Mouse (Mus musculus): ENCODE data around the gene Micu1. TPM values are rescaled to one million over a fixed set of nuclear protein-coding genes. Genes with fewer than 3 reads are reported as not detected.
A peak's percentile ranks its signal among the peaks of the same experiment; 100 is the strongest.

Micu1 gene
- polyA plus RNA-seq, 1 experiment from 2014 or later: 87.9 TPM

DNA sequence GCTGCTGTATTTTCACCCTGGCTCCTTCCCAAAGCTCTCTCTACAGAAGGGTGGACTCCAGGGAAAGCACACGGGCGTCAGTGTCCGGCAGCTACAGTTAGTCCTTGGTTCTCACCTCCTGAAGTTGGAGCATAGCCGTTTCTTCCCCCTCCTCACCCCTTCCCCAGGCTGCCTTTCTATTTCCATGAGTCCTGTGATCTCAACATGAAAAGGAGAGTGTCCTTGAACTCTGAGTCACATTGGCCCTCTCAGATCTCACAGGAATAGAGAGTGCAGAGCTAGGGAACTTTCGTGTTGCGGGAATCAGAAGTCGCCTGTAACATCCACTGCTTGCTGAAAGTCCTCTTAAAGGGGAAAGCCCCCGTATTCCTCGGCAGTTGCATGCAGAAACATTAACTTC lies 116.9 kb downstream of the Micu1 start:
- Histone ChIP-seq H3K4me2 (no peak overlapping the region), H3K4me1 (replicated peaks) (0 out of 2 replicates have a peak, but pooled peaks cover 3% of the 10 kb centered on the region), H3K27ac (replicated peaks) (no peak overlapping the region), H3K36me3 (no peaks in the 10 kb centered on the region), H3K4me3 (no peak overlapping the region), H3K9ac (no peak overlapping the region), H3K9me3 (no peaks in the 10 kb centered on the region), H3K27me3 (no peaks in the 10 kb centered on the region)
- ATAC-seq (ENCODE audit: low read depth): no peak
- WGBS: 85% methylated on average over 9 of the region's 9 CpGs

DNA sequence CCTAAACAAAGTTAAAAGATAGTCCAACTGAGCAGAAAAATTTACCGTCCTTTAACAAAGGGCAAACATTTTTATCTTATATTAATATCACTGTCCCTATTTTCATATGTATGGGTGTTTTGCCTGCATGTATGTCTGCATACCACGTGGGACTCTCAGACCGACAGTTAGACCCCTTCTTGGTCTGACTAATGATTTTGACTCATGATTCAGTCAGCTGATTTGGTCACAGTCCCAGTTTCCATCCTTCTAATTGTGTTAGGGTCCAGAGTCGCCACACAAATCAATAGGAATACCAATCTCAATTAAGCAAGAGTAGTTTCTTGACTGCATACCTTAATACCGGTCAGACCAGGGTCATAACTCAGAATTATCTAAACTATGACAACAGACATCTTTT lies 118.6 kb downstream of the Micu1 start:
- H3K4me1 ChIP-seq (replicated peaks): 0 out of 2 replicates have a peak, but pooled peaks cover 3% of the 10 kb centered on the region
- no peaks in the 10 kb centered on the region for H3K27me3 ChIP-seq
- no peaks in the 10 kb centered on the region for H3K36me3 ChIP-seq
- no peak overlapping the region for H3K4me3 ChIP-seq
- 90% methylated on average over 5 of the region's 5 CpGs for WGBS
- no peak for ATAC-seq (ENCODE audit: low read depth)
- H3K9ac ChIP-seq: no peak overlapping the region
- no peak overlapping the region for H3K27ac ChIP-seq (replicated peaks)
- no peaks in the 10 kb centered on the region for H3K9me3 ChIP-seq
- H3K4me2 ChIP-seq: no peak overlapping the region

DNA sequence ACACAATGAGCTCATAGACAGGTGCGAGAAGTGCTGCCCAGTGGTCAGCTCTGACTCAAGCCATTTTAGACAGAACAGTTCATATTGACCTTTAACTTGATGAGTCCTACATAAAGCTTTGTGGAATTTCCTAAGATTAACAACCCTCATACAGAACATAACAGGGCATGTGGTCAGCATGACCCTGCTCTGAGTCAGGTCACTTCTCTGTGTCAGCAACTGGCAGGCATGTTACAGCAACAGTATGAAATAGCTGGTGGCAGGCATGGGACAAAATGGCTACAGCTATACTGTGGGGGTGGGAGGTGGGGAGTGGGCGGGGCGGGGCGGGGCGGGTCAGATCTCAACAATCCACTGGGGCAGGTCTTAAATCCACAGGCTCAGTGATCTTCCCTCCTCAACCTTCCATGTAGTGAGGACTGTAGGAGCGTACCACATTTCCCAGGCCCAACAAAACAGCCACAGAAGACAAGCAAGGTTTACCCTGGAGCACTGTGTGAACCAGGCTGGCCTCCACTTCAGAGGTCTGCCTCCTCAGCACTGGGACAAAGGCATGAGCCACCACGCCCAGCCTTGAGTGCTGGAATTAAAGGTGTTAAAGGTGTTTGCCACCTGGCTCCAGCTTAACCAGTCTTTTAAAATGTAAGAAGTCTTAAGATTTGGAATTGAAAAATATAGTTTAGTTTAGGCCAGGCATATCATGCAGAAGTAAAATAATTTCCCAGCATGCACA lies 119.2 kb downstream of the Micu1 start:
- no peaks in the 10 kb centered on the region for H3K36me3 ChIP-seq
- 86% methylated on average over 7 of the region's 7 CpGs for WGBS
- no peak overlapping the region for H3K27ac ChIP-seq (replicated peaks)
- H3K9ac ChIP-seq: no peak overlapping the region
- H3K4me2 ChIP-seq: no peak overlapping the region
- no peaks in the 10 kb centered on the region for H3K4me1 ChIP-seq (replicated peaks)
- ATAC-seq (ENCODE audit: low read depth): no peak
- H3K9me3 ChIP-seq: no peaks in the 10 kb centered on the region
- no peaks in the 10 kb centered on the region for H3K27me3 ChIP-seq
- H3K4me3 ChIP-seq: no peak overlapping the region

DNA sequence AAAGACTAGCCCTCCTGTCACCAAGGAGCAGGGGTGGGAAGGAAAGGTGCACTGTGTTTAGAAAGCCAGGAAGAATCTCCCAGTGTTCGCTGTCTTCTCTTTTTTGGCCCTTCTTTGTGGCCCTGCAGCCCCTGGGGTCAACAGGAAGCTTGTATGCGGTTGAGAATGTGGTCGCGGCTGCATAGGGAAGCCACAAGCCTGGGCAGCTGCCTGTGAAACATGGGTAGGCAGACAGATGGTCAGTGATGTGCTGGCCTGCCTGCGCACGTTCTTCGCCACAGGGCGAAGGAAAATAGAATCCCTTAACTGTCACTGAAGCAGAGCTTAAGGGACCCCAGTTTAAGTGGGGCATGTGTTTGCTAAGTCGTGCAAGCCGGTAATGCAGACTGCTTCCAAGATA lies 120.6 kb downstream of the Micu1 start:
- no peak overlapping the region for H3K4me3 ChIP-seq
- H3K27ac ChIP-seq (replicated peaks): no peak overlapping the region
- H3K4me1 ChIP-seq (replicated peaks): no peaks in the 10 kb centered on the region
- no peak for ATAC-seq (ENCODE audit: low read depth)
- H3K9me3 ChIP-seq: no peaks in the 10 kb centered on the region; the same call in 1 of the 2 replicates
- WGBS: 72% methylated on average over 10 of the region's 10 CpGs
- H3K36me3 ChIP-seq: peaks cover 11% of the 10 kb centered on the region
- no peaks in the 10 kb centered on the region for H3K27me3 ChIP-seq
- no peak overlapping the region for H3K4me2 ChIP-seq
- H3K9ac ChIP-seq: no peak overlapping the region

DNA sequence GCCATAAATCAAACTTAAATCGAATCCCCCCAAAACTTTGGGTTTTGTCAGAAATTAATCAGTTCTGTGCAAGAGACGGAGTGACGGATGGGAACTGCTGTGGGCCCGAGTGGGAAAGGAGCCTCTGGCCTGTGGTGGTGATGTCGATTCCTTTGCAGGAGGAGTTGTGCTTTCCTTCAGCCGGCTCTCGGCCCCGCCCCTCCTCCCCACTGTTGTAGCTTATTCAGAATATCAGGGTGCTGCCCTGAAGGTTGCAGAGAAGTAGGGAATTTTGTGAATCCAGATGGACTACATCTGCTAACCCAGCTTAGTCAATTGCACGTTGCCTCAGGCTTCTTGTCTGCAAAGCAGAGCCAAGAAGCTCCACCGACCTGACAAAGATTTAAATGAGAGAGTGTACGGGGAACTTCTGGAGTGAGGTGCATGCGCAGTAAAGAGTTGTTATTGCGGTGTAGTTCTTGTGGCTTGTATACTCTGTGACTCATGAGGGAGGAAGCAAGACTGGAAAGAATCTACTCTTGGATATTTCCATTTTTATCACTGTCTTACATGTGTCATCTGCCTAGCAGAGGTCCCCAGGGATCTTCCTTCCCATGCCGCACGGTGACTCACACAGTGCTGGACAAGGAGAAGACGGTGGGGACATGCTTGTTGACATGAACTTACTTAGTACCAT lies 123.0 kb downstream of the Micu1 start:
- WGBS: 78% methylated on average over 16 of the region's 16 CpGs
- Histone ChIP-seq H3K36me3 (peaks cover 32% of the 10 kb centered on the region), H3K9me3 (peaks cover 3% of the 10 kb centered on the region; the same call in 1 of the 2 replicates), H3K27me3 (no peaks in the 10 kb centered on the region), H3K4me3 (no peak overlapping the region), H3K27ac (replicated peaks) (no peak overlapping the region), H3K9ac (no peak overlapping the region), H3K4me1 (replicated peaks) (no peaks in the 10 kb centered on the region), H3K4me2 (no peak overlapping the region)
- ATAC-seq (ENCODE audit: low read depth): no peak

DNA sequence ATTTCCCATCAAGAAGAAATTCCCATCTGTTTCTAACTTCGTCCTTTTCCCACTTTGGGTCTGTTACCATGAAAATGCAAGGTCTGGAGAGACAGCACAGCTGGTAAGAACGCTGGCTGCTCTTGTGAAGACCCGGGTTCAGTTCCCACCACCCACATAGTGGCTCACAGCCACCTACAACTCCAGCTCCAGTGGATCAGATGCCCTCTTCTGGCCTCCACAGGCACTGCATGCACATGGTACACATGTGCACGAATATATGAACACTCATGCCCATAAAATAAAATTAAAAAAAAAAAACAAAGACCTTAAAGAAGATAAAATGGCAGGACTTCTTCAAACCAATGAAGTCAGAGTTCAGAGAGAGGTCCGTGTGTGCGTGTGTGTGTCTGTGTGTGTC lies 127.6 kb downstream of the Micu1 start:
- Histone ChIP-seq H3K36me3 (peaks cover 47% of the 10 kb centered on the region), H3K4me3 (no peak overlapping the region), H3K27me3 (no peaks in the 10 kb centered on the region), H3K4me1 (replicated peaks) (no peaks in the 10 kb centered on the region), H3K9me3 (peaks cover 3% of the 10 kb centered on the region; the same call in 1 of the 2 replicates), H3K4me2 (no peak overlapping the region), H3K27ac (replicated peaks) (no peak overlapping the region), H3K9ac (no peak overlapping the region)
- whole genome bisulfite sequencing: 94% methylated on average over 6 of the region's 6 CpGs
- no peak for ATAC-seq (ENCODE audit: low read depth)

DNA sequence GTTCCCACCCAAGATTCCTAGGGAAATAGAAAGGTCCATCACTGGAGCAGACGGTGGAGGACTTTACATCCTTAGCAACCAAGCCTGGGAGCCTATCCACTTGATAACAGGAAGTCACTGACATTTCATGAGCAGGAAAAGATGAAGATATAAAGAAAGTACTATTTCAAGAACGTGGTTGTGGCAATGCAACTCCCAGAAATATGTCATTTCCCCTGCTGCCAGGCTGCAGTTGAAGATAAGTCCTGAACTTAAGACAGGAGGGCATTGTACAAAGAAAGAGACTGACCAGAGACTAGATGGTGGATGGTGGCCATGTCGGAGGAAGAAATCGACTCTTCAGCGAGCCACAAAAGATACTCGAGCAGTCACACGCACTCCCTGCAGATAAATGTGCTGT lies 129.7 kb downstream of the Micu1 start:
- Histone ChIP-seq H3K27ac (replicated peaks) (no peak overlapping the region), H3K36me3 (peaks cover 46% of the 10 kb centered on the region), H3K4me3 (no peak overlapping the region), H3K9me3 (peaks cover 3% of the 10 kb centered on the region; the same call in 1 of the 2 replicates), H3K9ac (no peak overlapping the region), H3K27me3 (no peaks in the 10 kb centered on the region), H3K4me2 (no peak overlapping the region), H3K4me1 (replicated peaks) (no peaks in the 10 kb centered on the region)
- WGBS: 89% methylated on average over 7 of the region's 7 CpGs
- ATAC-seq (ENCODE audit: low read depth): no peak

DNA sequence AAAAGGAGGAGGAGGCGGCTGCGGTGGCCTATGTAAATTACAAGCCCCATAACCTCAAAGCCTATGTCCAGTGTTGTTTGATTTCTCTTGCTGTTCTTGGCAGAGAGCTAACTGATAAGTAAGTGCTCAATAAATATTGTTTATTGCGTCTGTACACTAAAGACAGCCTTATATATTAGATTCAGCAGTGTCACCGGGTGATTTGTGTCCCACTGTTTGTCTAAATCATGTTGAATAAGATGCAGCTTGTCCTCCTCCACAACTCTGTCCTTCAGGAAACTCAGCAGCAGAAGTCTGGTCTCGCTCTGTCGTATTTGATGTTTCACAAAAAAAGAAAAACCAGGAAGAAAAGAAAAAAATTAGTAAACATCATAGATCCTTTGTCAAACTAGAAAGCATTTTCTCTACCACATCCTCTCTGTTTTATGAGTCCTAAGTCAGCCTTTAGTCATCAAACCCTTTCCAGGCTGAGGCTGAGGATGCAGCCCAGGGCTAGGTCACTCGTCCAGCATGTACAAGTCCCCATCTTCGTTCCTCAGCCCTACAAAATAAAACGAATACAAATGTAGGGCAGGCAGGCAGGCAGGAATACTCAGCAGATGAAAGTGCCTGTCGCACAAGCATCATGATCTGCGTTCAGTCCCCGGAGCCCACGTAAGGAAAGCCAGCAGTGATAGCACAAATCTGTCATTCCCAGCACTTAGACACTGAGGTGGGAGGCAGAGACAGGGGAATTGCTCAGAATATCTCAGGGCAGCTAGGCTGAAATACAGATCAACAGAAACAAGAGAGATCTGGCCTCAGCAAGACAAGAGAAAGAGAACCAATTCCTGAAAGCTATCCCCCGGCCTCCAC lies 133.3 kb downstream of the Micu1 start:
- peak overlapping the region; percentile 43 for H3K27ac ChIP-seq (replicated peaks)
- 82% methylated on average over 14 of the region's 14 CpGs for WGBS
- H3K4me2 ChIP-seq: no peak overlapping the region

DNA sequence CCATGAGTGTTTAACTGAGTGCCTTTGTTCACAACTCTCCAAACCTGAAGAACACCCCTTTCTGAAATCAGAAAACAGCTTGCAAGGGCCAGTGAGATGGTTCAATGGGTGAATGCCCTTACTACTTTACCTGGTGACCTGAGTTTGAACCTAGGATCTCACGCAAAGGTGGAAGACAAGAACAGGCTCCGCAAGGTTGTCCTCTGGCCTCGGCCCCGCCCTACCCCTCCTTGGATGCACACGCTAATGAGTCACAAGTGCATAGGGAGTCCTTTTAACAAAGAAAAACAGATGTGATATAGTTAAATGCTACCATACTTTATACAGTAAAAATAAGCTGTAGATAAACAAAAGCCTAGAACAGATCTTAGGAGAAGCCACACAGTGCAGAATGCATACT lies 135.2 kb downstream of the Micu1 start:
- 95% methylated on average over 5 of the region's 5 CpGs for WGBS

More for the DNA sequence above, 133.3 kb downstream of the Micu1 start:
- H3K36me3 ChIP-seq: peaks cover 15% of the 10 kb centered on the region
- no peaks in the 10 kb centered on the region for H3K27me3 ChIP-seq
- no peak overlapping the region for H3K4me3 ChIP-seq
- no peak overlapping the region for H3K9ac ChIP-seq
- no peaks in the 10 kb centered on the region for H3K9me3 ChIP-seq
- ATAC-seq (ENCODE audit: low read depth): no peak
- no peaks in the 10 kb centered on the region for H3K4me1 ChIP-seq (replicated peaks)

DNA sequence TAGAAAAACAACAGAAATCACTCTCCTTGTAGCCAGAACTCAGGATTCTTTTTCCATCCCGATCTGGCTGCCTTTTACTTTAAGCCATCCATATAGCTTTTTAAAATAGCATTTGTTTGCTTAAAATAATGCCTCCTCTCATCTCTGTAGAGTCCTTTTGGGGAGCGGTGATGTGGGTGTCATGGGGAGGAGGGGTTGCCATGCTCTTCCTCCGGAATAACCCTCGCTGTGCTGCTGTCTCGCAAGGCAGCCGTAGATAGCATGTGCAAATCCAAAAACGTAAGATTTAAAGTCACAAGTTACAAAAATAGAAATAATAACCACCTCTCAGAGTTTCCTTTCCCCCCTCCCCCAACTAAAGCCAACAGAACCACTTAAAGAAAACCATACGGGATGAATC lies 139.2 kb downstream of the Micu1 start:
- no peak overlapping the region for H3K9ac ChIP-seq
- H3K4me3 ChIP-seq: no peak overlapping the region
- no peak for ATAC-seq (ENCODE audit: low read depth)
- no peak overlapping the region for H3K4me2 ChIP-seq
- no peaks in the 10 kb centered on the region for H3K9me3 ChIP-seq
- H3K4me1 ChIP-seq (replicated peaks): peaks cover 20% of the 10 kb centered on the region
- no peak overlapping the region for H3K27ac ChIP-seq (replicated peaks)
- H3K27me3 ChIP-seq: no peaks in the 10 kb centered on the region
- 94% methylated on average over 8 of the region's 8 CpGs for WGBS
- H3K36me3 ChIP-seq: 0 out of 2 replicates have a peak, but pooled peaks cover 6% of the 10 kb centered on the region

More for the DNA sequence above, 135.2 kb downstream of the Micu1 start:
- Histone ChIP-seq H3K27ac (replicated peaks) (no peak overlapping the region), H3K27me3 (no peaks in the 10 kb centered on the region), H3K4me3 (no peak overlapping the region), H3K4me2 (no peak overlapping the region), H3K4me1 (replicated peaks) (no peaks in the 10 kb centered on the region), H3K9ac (no peak overlapping the region), H3K36me3 (peaks cover 15% of the 10 kb centered on the region; the same call in 1 of the 2 replicates), H3K9me3 (no peaks in the 10 kb centered on the region)
- ATAC-seq (ENCODE audit: low read depth): no peak

DNA sequence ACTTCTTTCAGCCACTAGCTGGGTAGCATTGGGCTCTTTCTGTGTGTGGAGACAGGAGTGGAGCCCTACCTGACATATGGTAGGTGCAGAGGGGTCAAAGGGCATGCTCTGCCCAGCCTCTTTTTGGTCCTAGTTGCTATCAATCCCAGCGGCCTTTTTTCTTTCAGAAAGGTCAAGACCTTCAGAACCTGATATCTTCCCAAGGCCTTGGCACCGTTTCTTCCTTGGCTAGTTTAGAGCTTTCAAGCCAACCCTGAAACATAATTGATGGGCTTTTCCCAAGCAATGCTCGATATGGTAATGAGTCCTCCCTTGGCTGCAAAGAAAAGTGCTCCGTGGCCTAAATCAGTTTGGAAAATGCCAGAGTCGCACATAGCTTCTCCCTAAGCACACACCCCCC lies 140.8 kb downstream of the Micu1 start:
- WGBS: 29% methylated on average over 5 of the region's 5 CpGs
- no peak overlapping the region for H3K27ac ChIP-seq (replicated peaks)
- H3K9me3 ChIP-seq: no peaks in the 10 kb centered on the region
- no peak overlapping the region for H3K4me2 ChIP-seq
- 0 out of 2 replicates have a peak, but pooled peaks have one; percentile 12 for ATAC-seq (ENCODE audit: low read depth)
- H3K4me3 ChIP-seq: no peak overlapping the region
- no peaks in the 10 kb centered on the region for H3K27me3 ChIP-seq
- H3K36me3 ChIP-seq: 0 out of 2 replicates have a peak, but pooled peaks cover 6% of the 10 kb centered on the region
- H3K9ac ChIP-seq: no peak overlapping the region
- H3K4me1 ChIP-seq (replicated peaks): peaks cover 20% of the 10 kb centered on the region

DNA sequence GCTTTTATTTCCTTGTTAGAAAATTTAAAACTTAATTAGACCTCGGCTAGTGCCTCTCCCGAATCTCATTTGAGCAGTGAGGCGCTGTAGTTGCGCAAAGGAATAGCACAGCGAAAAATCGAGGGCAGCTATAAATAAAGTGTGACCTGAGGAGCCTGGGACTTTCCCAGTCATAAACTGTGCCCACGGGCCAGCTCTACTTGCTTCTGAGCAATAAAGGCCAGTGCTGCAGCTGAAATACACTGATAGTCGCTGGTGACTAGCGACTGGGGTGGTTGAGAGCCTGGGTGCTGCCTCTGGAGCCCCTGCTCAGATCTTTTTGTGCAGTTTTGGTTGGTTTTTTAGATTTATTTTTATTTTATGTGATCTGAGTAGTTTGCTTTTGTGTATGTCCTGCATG lies 142.4 kb downstream of the Micu1 start:
- Histone ChIP-seq H3K4me2 (no peak overlapping the region), H3K36me3 (0 out of 2 replicates have a peak, but pooled peaks cover 6% of the 10 kb centered on the region), H3K4me1 (replicated peaks) (peaks cover 20% of the 10 kb centered on the region), H3K27ac (replicated peaks) (no peak overlapping the region; the same call in 1 of the 2 replicates), H3K4me3 (no peak overlapping the region), H3K9me3 (no peaks in the 10 kb centered on the region), H3K27me3 (no peaks in the 10 kb centered on the region), H3K9ac (no peak overlapping the region)
- WGBS: 41% methylated on average over 9 of the region's 9 CpGs
- ATAC-seq (ENCODE audit: low read depth): no peak

Data from neural tube, embryonic 13.5 days (tissue).